9 mouse cellular contexts compared by ENCODE assay signal in genomic region chr6:116004069-116004468, GRCm38 (mm10). TPM values are rescaled to one million over a fixed set of nuclear protein-coding genes. Genes with fewer than 3 reads are reported as not detected.
DNase-seq lines count a peak whose midpoint lies in the region; ATAC-seq lines count a peak whose summit lies in the region.
"Had no signal": no experiment of that assay in that cellular context is flagged by ENCODE, and none has a peak within 500 bp of the region (broad histone marks: within the 10 kb centered on the region; RNA-seq: fewer than 3 reads in every experiment).

No protein-coding gene starts in this region.

- H3K4me2 ChIP-seq in forebrain, embryonic 11.5 days (ENCODE audit: low read depth, low read length, severe bottlenecking), result no peak overlapping the region
- no peak overlapping the region for H3K4me2 ChIP-seq in forebrain, embryonic 12.5 days
- H3K4me2 ChIP-seq in heart, embryonic 13.5 days, result 0 out of 2 replicates have a peak overlapping the region, but pooled peaks have one; percentile 9
- H3K4me2 ChIP-seq in limb, embryonic 15.5 days, result no peak overlapping the region

- no peaks in the 10 kb centered on the region for H3K9me3 ChIP-seq in forebrain, embryonic 11.5 days (ENCODE audit: control insufficient read depth, low read length)
- H3K9me3 ChIP-seq in forebrain, embryonic 12.5 days, result no peaks in the 10 kb centered on the region
- H3K9me3 ChIP-seq in heart, embryonic 13.5 days, result no peaks in the 10 kb centered on the region
- H3K9me3 ChIP-seq in limb, embryonic 15.5 days, result no peaks in the 10 kb centered on the region

- no peak for ATAC-seq in forebrain, embryonic 11.5 days (replicated peaks; ENCODE audit: low FRiP score)
- ATAC-seq in forebrain, embryonic 12.5 days (ENCODE audit: low FRiP score), result no peak
- no peak for ATAC-seq in heart, embryonic 13.5 days (ENCODE audit: extremely low read depth, insufficient number of reproducible peaks, low FRiP score, low TSS enrichment)
- ATAC-seq in limb, embryonic 15.5 days (ENCODE audit: insufficient number of reproducible peaks, low FRiP score, low TSS enrichment, low read depth), result no peak

- 68% methylated on average over 7 of the region's 7 CpGs for WGBS in forebrain, embryonic 11.5 days
- WGBS in forebrain, embryonic 12.5 days, result 63% methylated on average over 7 of the region's 7 CpGs
- 11% methylated on average over 7 of the region's 7 CpGs for WGBS in heart, embryonic 13.5 days
- 28% methylated on average over 7 of the region's 7 CpGs for WGBS in limb, embryonic 15.5 days

- H3K36me3 ChIP-seq in forebrain, embryonic 11.5 days (ENCODE audit: control insufficient read depth, insufficient read depth, low read length), result no peaks in the 10 kb centered on the region
- no peaks in the 10 kb centered on the region for H3K36me3 ChIP-seq in forebrain, embryonic 12.5 days (replicated peaks)
- H3K36me3 ChIP-seq in heart, embryonic 13.5 days, result no peaks in the 10 kb centered on the region
- H3K36me3 ChIP-seq in limb, embryonic 15.5 days, result no peaks in the 10 kb centered on the region

- no peak overlapping the region for H3K27ac ChIP-seq in forebrain, embryonic 11.5 days (ENCODE audit: low read depth, low read length)
- H3K27ac ChIP-seq in forebrain, embryonic 12.5 days, result no peak overlapping the region
- H3K27ac ChIP-seq in heart, embryonic 13.5 days (replicated peaks), result peak overlapping the region; percentile 86
- H3K27ac ChIP-seq in limb, embryonic 15.5 days, result peak overlapping the region; percentile 51

- no peak overlapping the region for H3K9ac ChIP-seq in forebrain, embryonic 11.5 days (ENCODE audit: low read length)
- H3K9ac ChIP-seq in forebrain, embryonic 12.5 days, result no peak overlapping the region
- H3K9ac ChIP-seq in heart, embryonic 13.5 days, result peak overlapping the region; percentile 59; the same call in 1 of the 2 replicates
- 0 out of 2 replicates have a peak overlapping the region, but pooled peaks have one; percentile 4 for H3K9ac ChIP-seq in limb, embryonic 15.5 days

- H3K27me3 ChIP-seq in forebrain, embryonic 11.5 days (ENCODE audit: control insufficient read depth, insufficient read depth, low read length), result no peaks in the 10 kb centered on the region
- peaks cover 4% of the 10 kb centered on the region; the same call in 1 of the 2 replicates for H3K27me3 ChIP-seq in forebrain, embryonic 12.5 days
- no peaks in the 10 kb centered on the region for H3K27me3 ChIP-seq in heart, embryonic 13.5 days (replicated peaks)
- H3K27me3 ChIP-seq in limb, embryonic 15.5 days, result no peaks in the 10 kb centered on the region

- H3K4me1 ChIP-seq in forebrain, embryonic 11.5 days (replicated peaks; ENCODE audit: control insufficient read depth, insufficient read depth, low read length), result no peaks in the 10 kb centered on the region
- H3K4me1 ChIP-seq in forebrain, embryonic 12.5 days, result no peaks in the 10 kb centered on the region
- H3K4me1 ChIP-seq in heart, embryonic 13.5 days, result peaks cover 56% of the 10 kb centered on the region
- H3K4me1 ChIP-seq in limb, embryonic 15.5 days, result peaks cover 34% of the 10 kb centered on the region

- H3K4me3 ChIP-seq in forebrain, embryonic 11.5 days (ENCODE audit: low read depth, low read length), result no peak overlapping the region
- H3K4me3 ChIP-seq in forebrain, embryonic 12.5 days (replicated peaks), result no peak overlapping the region
- no peak overlapping the region for H3K4me3 ChIP-seq in heart, embryonic 13.5 days
- H3K4me3 ChIP-seq in limb, embryonic 15.5 days, result no peak overlapping the region

- peak; percentile 50 for DNase-seq in forebrain, embryonic 11.5 days (ENCODE audit: low spot score)
- peak; percentile 37 for DNase-seq in 3T3-L1 (ENCODE audit: low read depth, low spot score)
- DNase-seq in retina, postnatal 1 day, result no peak
- no peak for DNase-seq in layer of hippocampus, adult 11-12 months (ENCODE audit: low spot score)
- no peak for DNase-seq in frontal cortex, postnatal 36 days (ENCODE audit: low spot score in 2 of 2)

RNA-seq across cellular contexts. Expression of gene Plxnd1, which starts 9.3 kb away (rescaled TPM):
- polyA plus RNA-seq in forebrain, embryonic 11.5 days (2014; fragmentation: Nextera tagmentation; extraction: Ambion mirVana), result 23.9 and 25.5 TPM in 2 replicates
- 18.8 and 19.2 TPM in 2 replicates for polyA plus RNA-seq in forebrain, embryonic 12.5 days (2016; fragmentation: Nextera tagmentation; extraction: Ambion mirVana)
- 39.6 and 43.5 TPM in 2 replicates for polyA plus RNA-seq in heart, embryonic 13.5 days (2015; fragmentation: Nextera tagmentation; extraction: Ambion mirVana)
- polyA plus RNA-seq in limb, embryonic 15.5 days (2015; fragmentation: Nextera tagmentation; extraction: Ambion mirVana), result 31.7 and 32.2 TPM in 2 replicates

RNA-seq across cellular contexts. Expression of gene H1foo, which starts 59.3 kb away (rescaled TPM):
- polyA plus RNA-seq in forebrain, embryonic 11.5 days (2014; fragmentation: Nextera tagmentation; extraction: Ambion mirVana), result not detected in 2 replicates
- polyA plus RNA-seq in forebrain, embryonic 12.5 days (2016; fragmentation: Nextera tagmentation; extraction: Ambion mirVana), result not detected in 2 replicates
- not detected in 2 replicates for polyA plus RNA-seq in heart, embryonic 13.5 days (2015; fragmentation: Nextera tagmentation; extraction: Ambion mirVana)
- not detected in 2 replicates for polyA plus RNA-seq in limb, embryonic 15.5 days (2015; fragmentation: Nextera tagmentation; extraction: Ambion mirVana)
- polyA plus RNA-seq: C2C12 had no signal

Comparison
In these comparisons a context has a peak if more than half of its experiments do, and no peak if none do; other contexts are left out.
1. DNase-seq: peak in forebrain, embryonic 11.5 days (single experiment) and 3T3-L1 (single experiment); none in retina, postnatal 1 day (single experiment), layer of hippocampus, adult 11-12 months (single experiment) and frontal cortex, postnatal 36 days (0 of 2).
2. H3K27ac ChIP-seq: peak in heart, embryonic 13.5 days (single experiment) and limb, embryonic 15.5 days (single experiment); none in forebrain, embryonic 11.5 days (single experiment) and forebrain, embryonic 12.5 days (single experiment).
3. H3K9ac ChIP-seq: peak in heart, embryonic 13.5 days (single experiment) and limb, embryonic 15.5 days (single experiment); none in forebrain, embryonic 11.5 days (single experiment) and forebrain, embryonic 12.5 days (single experiment).